Mouse (Mus musculus) spleen, adult 18-20 months (tissue): ENCODE data around the gene Fis1.
"Not testable (repeated sequence)": the region's sequence is repeated elsewhere in the genome, so short reads cannot be mapped to it uniquely, and the experiment has no call there.

Source experiments
- DNase-seq, 2 experiments: peaks; one replicate each; pipeline ENCODE4 v3.0.0; 2022; ENCODE audit warnings: mixed read lengths in 2 of 2

Gene Fis1

GRCm38 (mm10) chr5:136940845-136941560 is 12.1 kb upstream of the Fis1 start:
- DNase-seq = no peak

DNA sequence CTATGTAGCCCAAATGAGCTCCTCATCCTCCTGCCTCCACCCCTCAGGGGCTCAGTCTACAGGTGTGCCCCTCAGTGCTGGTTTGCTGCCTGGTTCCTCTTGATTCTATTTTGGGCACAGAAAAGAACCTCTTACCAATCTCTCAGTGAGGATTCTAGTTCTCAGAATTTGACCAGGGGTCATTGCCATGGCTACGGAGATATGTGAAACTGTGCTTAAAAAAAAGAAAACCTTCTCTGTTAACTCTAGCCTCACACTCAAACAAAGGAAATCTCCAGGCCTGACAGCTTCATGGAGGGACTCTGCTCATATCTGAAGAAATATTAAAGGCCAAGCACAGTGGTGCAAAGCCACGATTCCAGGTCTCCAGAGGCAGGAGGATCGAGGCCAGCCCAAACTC is 10.3 kb upstream of the Fis1 start:
- no peak for DNase-seq

DNA sequence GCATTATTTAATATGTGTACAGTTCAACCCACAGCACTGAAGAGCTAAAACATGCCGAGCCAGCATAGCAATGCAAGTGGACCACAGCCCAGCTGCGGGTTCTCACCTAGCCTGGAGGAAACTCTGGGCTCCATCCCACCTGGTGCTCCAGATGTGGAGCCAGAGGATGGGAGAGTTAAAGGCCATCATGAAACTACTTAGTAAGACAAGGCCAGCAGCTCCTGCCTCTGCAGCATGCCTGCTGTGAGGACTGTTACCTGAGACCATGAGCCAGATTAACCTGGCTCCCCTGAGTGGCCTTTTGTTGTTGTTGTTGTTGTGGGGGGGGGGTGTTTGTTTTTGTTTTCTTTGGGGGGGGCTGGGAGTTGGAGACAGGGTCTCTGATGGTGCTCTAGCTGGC is 9.7 kb upstream of the Fis1 start:
- no peak for DNase-seq

DNA sequence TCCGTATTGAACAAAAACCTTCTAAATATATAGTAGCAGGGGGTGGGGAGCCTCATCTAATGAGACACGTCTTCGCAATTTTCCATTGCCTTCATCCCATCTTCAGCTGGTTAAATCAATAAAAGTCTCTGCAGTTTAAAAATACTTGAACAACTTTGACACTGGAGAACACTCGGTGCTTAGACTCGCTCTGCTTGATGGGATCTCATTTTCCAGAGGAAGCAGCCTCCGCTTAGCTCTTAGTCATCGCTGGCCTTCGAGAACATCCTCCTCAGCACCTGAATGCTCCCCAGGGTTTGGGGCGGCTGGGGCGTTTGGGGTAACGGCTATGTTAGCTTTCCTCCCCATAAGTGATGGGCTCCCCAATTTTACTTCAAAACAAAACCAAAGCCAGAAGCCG is 8.0 kb upstream of the Fis1 start:
- no peak for DNase-seq

DNA sequence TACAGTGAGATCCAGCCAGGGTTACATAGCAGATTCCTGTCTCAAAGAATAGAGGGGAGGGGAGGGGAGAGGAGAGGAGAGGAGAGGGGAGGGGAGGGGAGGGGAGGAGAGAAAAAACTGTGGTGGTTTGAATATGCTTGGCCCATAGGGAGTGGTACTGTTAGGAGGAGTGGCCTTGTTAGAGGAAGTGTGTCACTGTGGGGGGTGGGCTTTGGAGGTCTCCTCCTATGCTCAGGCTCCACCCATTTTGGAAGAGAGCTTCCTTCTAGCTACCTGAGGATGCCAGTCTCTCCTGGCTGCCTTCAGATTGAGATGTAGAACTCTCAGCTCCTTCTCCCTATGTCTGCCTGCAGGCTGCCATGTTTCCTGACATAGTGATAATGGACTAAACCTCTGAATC is 5.2 kb upstream of the Fis1 start:
- no peak for DNase-seq

- not testable (repeated sequence) for DNase-seq
Measured at GRCm38 (mm10) chr5:136949551-136950336, 3.3 kb upstream of the Fis1 start.

DNA sequence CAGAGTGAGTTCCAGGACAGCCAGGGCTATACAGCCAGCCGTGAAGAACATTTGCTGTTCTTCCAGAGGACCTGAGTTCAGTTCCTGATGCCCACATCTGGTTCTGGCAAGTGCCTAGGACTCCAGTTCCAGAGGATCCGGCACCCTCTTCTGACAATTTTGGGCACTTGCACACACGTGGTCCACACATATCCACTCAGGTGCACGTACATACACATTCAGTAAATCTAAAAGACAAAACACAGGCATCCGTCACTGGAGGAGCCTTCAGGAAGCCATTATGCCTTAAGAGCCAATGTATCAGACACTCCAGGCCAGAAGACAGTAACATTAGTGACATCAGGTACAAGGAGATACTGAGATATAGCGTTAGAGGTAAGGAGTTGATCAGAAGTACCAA is 2.6 kb upstream of the Fis1 start:
- no peak for DNase-seq

DNA sequence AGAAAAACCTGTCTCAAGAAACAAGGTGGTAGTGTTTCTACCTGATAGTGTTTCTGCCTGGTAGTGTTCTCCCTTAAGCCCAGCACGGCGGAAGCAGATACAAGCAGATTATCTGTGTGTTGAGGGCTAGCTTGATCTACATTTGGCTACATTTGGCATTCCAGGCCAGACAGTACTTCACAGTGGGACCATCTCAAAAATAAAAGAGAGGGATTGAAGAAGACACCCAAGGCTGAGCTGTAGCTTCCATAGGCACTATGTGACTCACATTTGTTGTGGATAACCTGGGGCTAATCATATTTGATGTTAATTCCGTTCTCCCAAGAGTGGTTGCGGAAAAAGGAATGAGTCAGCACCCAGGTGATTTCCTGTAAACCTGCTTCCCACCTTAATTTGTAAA is 922 bp upstream of the Fis1 start:
- DNase-seq = no peak

- DNase-seq = no peak
Measured at GRCm38 (mm10) chr5:136953440-136953951, 421 bp downstream of the Fis1 start.

- DNase-seq = no peak
Measured at GRCm38 (mm10) chr5:136955622-136956021, 2.5 kb downstream of the Fis1 start.

GRCm38 (mm10) chr5:136957250-136957649 is 4.2 kb downstream of the Fis1 start:
- DNase-seq = no peak

DNA sequence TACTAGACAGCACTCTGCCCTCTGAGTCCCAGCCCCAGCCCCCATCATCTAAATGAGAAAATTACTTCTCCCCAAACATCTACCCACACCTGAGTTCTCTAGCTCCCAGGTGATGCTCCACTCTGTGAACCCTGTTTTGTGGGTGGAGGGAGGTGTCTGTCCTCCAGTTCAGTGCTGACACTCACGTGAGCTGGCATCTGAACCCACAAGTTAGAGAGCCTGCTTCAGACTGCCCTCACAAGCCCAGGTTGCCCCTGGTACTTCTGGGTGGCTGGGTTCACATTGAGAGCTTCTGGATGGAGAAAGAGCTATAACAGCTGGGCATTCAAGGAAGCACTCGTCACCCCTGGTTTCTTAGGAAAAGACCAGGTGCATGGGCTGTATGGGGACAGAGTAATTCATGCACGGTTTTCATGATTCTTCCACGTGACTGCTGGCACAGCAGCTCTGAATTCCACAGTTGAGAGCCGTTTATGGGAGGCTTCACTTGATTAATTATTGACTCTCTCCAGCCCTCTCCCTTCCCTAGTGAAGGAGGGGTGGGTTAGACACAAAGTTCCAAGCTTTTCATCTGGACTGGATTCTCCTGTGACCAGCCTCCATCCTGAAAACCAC is 6.0 kb downstream of the Fis1 start:
- no peak for DNase-seq

DNA sequence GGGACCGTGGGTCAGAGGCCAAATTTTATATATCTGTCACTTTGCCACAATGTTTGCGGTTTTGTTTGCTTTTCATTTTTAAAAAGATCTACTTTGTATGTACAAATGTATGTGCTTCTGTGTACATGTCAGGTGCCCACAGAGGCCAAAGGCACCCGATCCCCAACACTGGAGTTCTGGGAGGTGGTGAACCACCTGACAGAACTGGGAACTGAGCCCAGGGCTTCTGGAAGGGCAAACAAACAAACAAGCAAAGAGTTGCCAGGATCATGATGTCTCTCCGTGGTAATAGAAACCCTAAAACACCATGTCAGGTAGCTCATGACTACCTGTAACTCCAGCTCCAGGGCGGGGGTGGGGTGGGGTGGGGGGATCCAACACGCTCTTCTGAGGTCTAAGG is 7.0 kb downstream of the Fis1 start:
- DNase-seq = no peak

DNA sequence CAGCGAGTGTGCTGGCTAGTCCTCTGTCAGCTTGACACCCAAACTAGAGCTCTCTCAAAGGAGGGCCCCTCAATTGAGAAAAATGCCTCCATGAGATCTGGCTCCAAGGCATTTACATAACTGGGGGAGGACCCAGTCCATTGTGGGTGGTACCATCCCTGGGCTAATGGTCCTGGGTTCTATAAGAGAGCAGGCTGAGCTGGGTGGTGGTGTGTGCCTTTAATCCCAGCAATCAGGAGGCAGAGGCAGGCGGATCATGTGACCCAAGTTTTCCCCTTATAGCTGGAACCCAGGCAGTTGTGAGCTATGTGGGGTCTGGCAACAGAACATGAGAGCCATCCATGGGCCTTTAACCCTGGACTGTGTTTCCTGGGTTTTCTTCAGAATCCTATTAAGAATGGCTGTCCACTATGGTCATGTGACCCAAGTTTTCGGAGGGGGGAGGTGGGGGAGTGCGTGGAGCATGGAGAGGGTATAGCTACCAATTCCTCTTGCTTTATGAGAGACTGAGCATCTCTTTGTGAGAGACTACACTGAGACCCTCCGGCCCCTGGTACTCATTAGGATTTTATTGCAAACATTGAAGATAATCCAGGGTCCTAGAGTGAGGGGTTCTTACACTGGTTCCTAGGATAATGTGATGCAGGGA is 8.4 kb downstream of the Fis1 start:
- DNase-seq = peak in 1 of 2 experiments; percentile 30

GRCm38 (mm10) chr5:136961983-136962461 is 8.9 kb downstream of the Fis1 start:
- DNase-seq = peak; percentile 80 to 89

- DNase-seq = peak; percentile 66 to 83
Measured at GRCm38 (mm10) chr5:136962501-136962900, 9.4 kb downstream of the Fis1 start.

DNA sequence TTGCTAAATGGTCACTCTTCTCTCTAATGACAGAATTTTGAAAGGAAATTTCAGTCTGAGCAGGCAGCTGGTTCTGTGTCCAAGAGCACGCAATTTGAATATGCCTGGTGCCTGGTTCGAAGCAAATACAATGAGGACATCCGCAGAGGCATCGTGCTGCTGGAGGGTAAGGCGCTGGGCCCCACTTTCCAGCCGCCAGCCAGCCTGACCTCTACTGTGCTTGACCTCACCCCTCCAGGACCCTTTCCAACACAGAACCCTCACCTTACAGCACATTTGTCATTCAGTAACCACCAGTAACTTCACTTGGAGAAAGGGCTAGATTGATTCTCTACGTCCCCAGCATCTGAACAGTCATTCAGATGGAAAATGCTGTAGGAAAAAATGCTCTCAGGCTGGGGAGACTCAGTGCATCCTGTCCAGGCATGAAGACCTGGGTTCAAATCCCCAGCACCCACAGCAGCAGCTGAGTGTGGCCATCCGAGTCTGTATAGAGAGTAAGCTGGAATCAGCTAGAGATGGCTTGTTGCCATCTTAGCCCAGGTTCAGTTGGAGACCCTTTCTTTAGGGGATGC is 10.0 kb downstream of the Fis1 start:
- no peak for DNase-seq

GRCm38 (mm10) chr5:136965210-136965609 is 12.1 kb downstream of the Fis1 start:
- no peak for DNase-seq

DNA sequence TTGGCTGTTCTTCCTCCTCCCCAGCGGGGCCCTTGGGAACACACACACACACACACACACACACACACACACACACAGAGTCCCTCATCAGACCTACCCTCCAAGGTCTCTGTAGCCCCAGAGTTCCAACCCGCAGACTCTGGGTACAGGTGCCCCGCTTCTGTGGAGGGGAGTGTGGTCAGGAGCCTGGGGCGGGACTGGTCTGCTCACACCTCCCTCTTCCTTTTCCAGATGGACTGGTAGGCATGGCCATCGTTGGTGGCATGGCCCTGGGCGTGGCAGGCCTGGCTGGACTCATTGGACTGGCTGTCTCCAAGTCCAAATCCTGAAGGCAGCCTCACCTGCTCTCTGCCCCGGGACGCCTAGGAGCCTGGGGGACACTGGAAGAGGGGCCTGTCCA is 12.6 kb downstream of the Fis1 start:
- DNase-seq = no peak

- DNase-seq = no peak
Measured at GRCm38 (mm10) chr5:136966331-136966730, 13.3 kb downstream of the Fis1 start, which contains the start of gene Cldn15. Gene Cldn15, plus strand, starts transcription at chr5:136966616.

DNA sequence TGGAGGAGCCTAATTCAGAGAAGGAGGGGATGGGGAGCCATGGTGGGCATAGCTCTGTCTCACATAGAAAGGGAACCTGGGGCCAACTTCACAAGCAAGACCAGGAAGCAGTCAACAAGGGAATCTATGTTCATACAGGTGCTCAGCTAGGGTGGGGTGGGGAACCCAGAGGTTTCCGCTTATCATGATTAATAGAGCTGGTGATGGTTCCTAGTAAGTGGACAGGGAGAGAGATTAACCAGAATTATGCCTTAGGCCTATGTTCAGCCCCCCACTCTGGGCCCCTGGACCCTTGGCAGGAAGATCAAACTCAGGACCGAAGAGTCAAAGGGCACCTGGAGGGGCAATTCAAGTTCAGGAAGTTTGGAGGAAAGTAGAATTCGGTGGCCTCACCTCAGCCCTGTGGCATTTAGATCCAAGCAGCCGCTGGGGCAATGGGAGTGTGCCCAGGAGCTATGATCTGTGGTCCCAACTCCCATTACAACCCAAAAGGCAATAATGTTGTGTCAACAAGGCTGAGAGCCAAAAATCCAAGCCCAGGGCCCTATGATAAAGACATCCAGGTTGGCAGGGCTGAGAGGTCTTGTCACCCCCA is 13.9 kb downstream of the Fis1 start:
- DNase-seq = no peak

DNA sequence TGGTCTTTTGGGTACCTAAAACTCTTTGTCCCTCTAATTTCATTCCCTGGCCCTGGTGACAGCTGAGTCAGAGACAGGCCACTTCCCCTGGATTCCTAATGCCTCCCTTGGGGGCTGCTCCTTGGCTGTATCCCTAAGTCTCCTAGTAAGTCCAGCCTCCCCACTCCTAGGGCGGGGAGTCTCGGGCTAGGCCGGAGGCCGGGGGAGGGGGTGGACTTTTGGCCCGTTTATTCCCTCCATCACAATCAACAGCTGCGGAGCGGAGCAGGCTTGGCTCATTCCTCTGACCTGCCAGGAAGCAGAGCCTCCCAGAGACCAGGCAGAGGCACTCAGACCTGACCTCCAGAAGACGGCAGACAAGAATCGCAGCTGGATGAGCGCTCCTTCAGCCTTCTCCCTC is 14.5 kb downstream of the Fis1 start:
- DNase-seq = no peak
